Mouse (Mus musculus) heart, embryonic 14.5 days (tissue): ENCODE measurements around the gene Adgrf1. TPM values are rescaled to one million over a fixed set of nuclear protein-coding genes. Genes with fewer than 3 reads are reported as not detected.

Source experiments
- polyA plus RNA-seq: library from polyadenylated mRNA; unstranded; fragments of >200 nt; fragmentation: Nextera tagmentation; extraction: Ambion mirVana; gene quantifications from 2 replicates; pipeline ENCODE4 v1.2.1, GENCODE M21; 2014

Adgrf1 gene
- polyA plus RNA-seq, 1 experiment from 2014 or later: not detected

Other genes with a start within 250 kb of the Adgrf1 start
- 20.9 and 26.0 TPM in 2 replicates for gene Adgrf5, start 90.1 kb downstream of the Adgrf1 start, polyA plus RNA-seq
- not detected in 2 replicates for gene Mep1a, start 232.5 kb downstream of the Adgrf1 start, polyA plus RNA-seq